Mouse (Mus musculus) hindbrain, embryonic 10.5 days (tissue): ENCODE results near the gene Olfr213. TPM values are rescaled to one million over a fixed set of nuclear protein-coding genes. Genes with fewer than 3 reads are reported as not detected.
"Not testable (repeated sequence)": the region's sequence is repeated elsewhere in the genome, so short reads cannot be mapped to it uniquely, and the experiment has no call there.

Source experiments
- DNase-seq: peaks from one replicate; pipeline ENCODE4 v3.0.0-alpha.2; 2017; ENCODE audit warnings: low spot score
- H3K27ac ChIP-seq: fragments of 300-500 bp; sonication (generic); 2 replicates; pipeline ENCODE4 v1.5.1; 2016; ENCODE audit warnings: mild to moderate bottlenecking, moderate library complexity
- H3K27me3 ChIP-seq: fragments of 300-500 bp; sonication (generic); 2 replicates; pipeline ENCODE4 v1.6.1; 2016; ENCODE audit warnings: mild to moderate bottlenecking; ENCODE audit not compliant: poor library complexity, insufficient read depth, severe bottlenecking
- H3K36me3 ChIP-seq: fragments of 300-500 bp; sonication (generic); 2 replicates; pipeline ENCODE4 v1.6.1; 2016; ENCODE audit warnings: mild to moderate bottlenecking, moderate library complexity
- H3K4me1 ChIP-seq: fragments of 300-500 bp; sonication (generic); replicated peaks from 2 replicates; pipeline ENCODE4 v1.6.1; 2016; ENCODE audit warnings: mild to moderate bottlenecking
- H3K4me3 ChIP-seq: fragments of 300-500 bp; sonication (generic); 2 replicates; pipeline ENCODE4 v1.5.1; 2016; ENCODE audit warnings: mild to moderate bottlenecking, moderate library complexity
- H3K9me3 ChIP-seq: fragments of 300-500 bp; sonication (generic); 2 replicates; pipeline ENCODE4 v1.6.1; 2016; ENCODE audit warnings: mild to moderate bottlenecking, moderate library complexity
- WGBS: fragments of 180-500 bp; shearing (Covaris S2); methylation state at CpG from one replicate; pipeline ENCODE4 v1.1.7; 2016; 5-methylcytosine and 5-hydroxymethylcytosine counted together
- polyA plus RNA-seq: library from polyadenylated mRNA; unstranded; fragments of >200 nt; fragmentation: Nextera tagmentation; extraction: Ambion mirVana; gene quantifications from 2 replicates; pipeline ENCODE4 v1.2.1, GENCODE M21; 2016

Olfr213 gene
- not detected in 2 replicates for polyA plus RNA-seq

- H3K36me3 ChIP-seq: no peaks in the 10 kb centered on the region
- H3K4me3 ChIP-seq: no peak within 1 kb of the TSS
- no peak within 1 kb of the TSS for H3K27ac ChIP-seq
- WGBS: 78% methylated on average over 1 of the region's 1 CpGs
- H3K4me1 ChIP-seq: no peaks in the 10 kb centered on the region
- H3K27me3 ChIP-seq: no peaks in the 10 kb centered on the region
- no peak for DNase-seq
- no peaks in the 10 kb centered on the region for H3K9me3 ChIP-seq
Observed at GRCm38 (mm10) chr6:116538156-116538555, at the start of gene Olfr213. TSS of gene Olfr213 (plus strand) at chr6:116538456.

DNA sequence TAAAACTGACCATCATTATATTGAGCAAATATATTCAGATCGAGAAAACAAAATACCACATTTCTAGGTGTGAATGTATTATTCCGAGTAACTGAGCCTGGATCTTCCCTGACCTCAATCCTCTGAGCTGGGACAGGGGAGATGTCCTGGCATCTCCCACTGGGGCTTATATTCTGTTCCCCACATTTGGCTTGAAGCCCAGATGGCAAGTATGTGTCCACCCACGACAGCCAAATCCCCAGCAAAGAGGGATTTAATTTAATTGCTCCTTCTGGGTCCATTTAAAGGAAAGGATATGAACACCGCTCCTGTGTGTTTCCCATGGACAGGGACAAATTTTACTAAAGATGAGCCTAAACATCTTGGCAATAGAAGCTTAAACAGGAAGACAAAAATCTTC is 49.5 kb upstream of the Olfr213 start, which contains the start of gene Olfr211:
Olfr211 (plus strand) TSS at position 301 of the 400 bp plus-strand sequence.
- 81% methylated on average over 4 of the region's 4 CpGs for WGBS

DNA sequence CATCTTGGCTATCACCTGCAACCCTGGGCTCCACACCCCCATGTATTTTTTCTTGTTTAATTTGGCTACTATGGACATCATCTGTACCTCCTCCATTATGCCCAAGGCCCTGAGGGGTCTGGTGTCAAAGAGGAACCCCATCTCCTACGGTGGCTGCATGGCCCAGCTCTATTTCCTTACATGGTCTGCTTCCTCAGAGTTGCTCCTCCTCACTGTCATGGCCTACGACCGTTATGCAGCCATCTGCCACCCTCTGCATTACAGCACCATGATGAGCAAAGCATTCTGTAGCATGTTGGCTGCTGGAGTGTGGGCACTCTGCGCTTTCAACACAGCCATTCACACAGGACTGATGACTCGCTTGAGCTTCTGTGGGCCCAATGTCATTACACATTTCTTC is 44.5 kb upstream of the Olfr213 start:
- no peak for DNase-seq
- WGBS: 88% methylated on average over 5 of the region's 5 CpGs

More for the DNA sequence above, 49.5 kb upstream of the Olfr213 start, which contains the start of gene Olfr211:
- no peaks in the 10 kb centered on the region for H3K9me3 ChIP-seq
- no peak within 1 kb of the TSS for H3K27ac ChIP-seq
- H3K4me3 ChIP-seq: no peak within 1 kb of the TSS
- H3K4me1 ChIP-seq: peaks cover 6% of the 10 kb centered on the region
- no peaks in the 10 kb centered on the region for H3K36me3 ChIP-seq
- no peaks in the 10 kb centered on the region for H3K27me3 ChIP-seq
- no peak for DNase-seq

GRCm38 (mm10) chr6:116495960-116496359 is 42.3 kb upstream of the Olfr213 start:
- Histone ChIP-seq H3K36me3 (no peaks in the 10 kb centered on the region), H3K27ac (no peak overlapping the region), H3K27me3 (no peaks in the 10 kb centered on the region), H3K4me3 (no peak overlapping the region), H3K9me3 (no peaks in the 10 kb centered on the region), H3K4me1 (no peaks in the 10 kb centered on the region)
- 79% methylated on average over 1 of the region's 1 CpGs for WGBS
- DNase-seq: no peak

More for the DNA sequence above, 44.5 kb upstream of the Olfr213 start:
- Histone ChIP-seq H3K4me1 (peaks cover 6% of the 10 kb centered on the region), H3K27ac (no peak overlapping the region), H3K9me3 (no peaks in the 10 kb centered on the region), H3K4me3 (no peak overlapping the region), H3K27me3 (no peaks in the 10 kb centered on the region), H3K36me3 (no peaks in the 10 kb centered on the region)

DNA sequence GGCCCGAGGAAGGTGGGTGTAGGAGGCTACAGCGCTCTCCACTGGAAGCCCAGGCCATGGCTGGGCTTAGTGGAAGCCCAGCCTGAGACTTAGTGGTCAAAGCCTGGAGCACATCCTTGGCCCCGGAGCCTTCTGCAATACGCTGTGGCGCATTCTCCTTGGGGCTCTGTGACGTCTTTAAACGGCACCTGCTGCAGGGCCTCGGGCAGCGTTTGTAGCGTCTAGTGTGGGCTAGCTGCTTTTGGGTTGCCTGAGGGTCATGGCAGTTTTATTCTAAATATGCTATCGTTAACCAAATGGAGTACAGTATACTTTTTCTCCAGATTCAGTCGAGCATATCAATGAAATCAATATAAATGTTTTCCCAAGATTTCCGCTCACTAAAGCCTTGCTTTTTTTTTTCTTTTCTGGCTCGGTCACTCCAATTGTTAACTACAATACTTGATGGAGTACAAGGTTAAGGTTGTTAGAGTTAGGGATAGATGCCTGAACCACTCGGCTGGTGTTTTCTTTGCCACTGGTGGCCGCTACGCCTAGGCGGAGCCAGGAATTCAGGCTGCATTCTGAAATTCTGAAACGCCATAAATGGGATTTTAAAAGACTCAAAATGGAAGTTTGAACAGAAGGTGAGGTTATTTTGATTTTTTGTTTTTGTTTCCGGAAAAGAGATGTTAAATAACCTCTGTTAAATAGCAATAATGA is 31.8 kb upstream of the Olfr213 start, which contains the start of gene Olfr212:
Olfr212 (plus strand) TSS at position 215 of the 702 bp plus-strand sequence.
- not testable (repeated sequence) for H3K36me3 ChIP-seq, H3K27ac ChIP-seq, H3K27me3 ChIP-seq, DNase-seq, H3K4me3 ChIP-seq, H3K4me1 ChIP-seq
- WGBS: 90% methylated on average over 20 of the region's 20 CpGs
- H3K9me3 ChIP-seq: peaks cover 37% of the 10 kb centered on the region

- H3K27me3 ChIP-seq: no peaks in the 10 kb centered on the region
- no peaks in the 10 kb centered on the region for H3K9me3 ChIP-seq
- H3K4me1 ChIP-seq: no peaks in the 10 kb centered on the region
- H3K27ac ChIP-seq: no peak overlapping the region
- no peak overlapping the region for H3K4me3 ChIP-seq
- no peak for DNase-seq
- no peaks in the 10 kb centered on the region for H3K36me3 ChIP-seq
Observed at GRCm38 (mm10) chr6:116514832-116515231, 23.4 kb upstream of the Olfr213 start.

DNA sequence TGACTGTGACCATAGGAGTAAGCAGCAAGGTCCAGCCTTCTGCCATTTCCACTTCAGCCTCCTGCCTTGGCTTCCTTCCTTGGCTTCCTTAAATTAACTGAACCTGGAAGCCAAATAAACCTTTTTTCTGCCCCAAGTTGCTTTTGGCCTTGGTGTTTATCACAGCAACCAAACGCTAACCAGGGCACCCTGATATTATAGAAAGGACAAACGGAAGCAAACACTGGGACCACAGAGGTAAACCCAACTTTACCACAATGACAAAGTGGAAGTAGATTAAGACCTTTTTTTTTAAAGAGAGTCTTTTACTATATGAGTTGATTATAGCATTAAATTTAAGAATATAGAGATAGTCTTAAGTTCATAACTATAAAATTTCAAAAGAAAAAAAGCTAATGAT is 4.2 kb downstream of the Olfr213 start:
- 92% methylated on average over 2 of the region's 2 CpGs for WGBS
- H3K27me3 ChIP-seq: no peaks in the 10 kb centered on the region

GRCm38 (mm10) chr6:116550841-116551240 is 12.6 kb downstream of the Olfr213 start, which contains the start of gene Gm5580:
TSS of gene Gm5580 (plus strand) at chr6:116551141.
- not testable (repeated sequence) for H3K9me3 ChIP-seq, H3K36me3 ChIP-seq, H3K4me3 ChIP-seq, H3K27me3 ChIP-seq, DNase-seq, H3K27ac ChIP-seq, H3K4me1 ChIP-seq
- WGBS: 94% methylated on average over 11 of the region's 11 CpGs

More for the DNA sequence above, 4.2 kb downstream of the Olfr213 start:
- no peaks in the 10 kb centered on the region for H3K9me3 ChIP-seq
- H3K4me3 ChIP-seq: no peak overlapping the region
- H3K27ac ChIP-seq: no peak overlapping the region
- no peak for DNase-seq
- no peaks in the 10 kb centered on the region for H3K4me1 ChIP-seq
- no peaks in the 10 kb centered on the region for H3K36me3 ChIP-seq

- 85% methylated on average over 1 of the region's 1 CpGs for WGBS
- Histone ChIP-seq H3K4me3 (no peak within 1 kb of the TSS), H3K27me3 (no peaks in the 10 kb centered on the region), H3K36me3 (no peaks in the 10 kb centered on the region), H3K9me3 (no peaks in the 10 kb centered on the region), H3K27ac (no peak within 1 kb of the TSS), H3K4me1 (no peaks in the 10 kb centered on the region)
- no peak for DNase-seq
Observed at GRCm38 (mm10) chr6:116553935-116554334, 15.7 kb downstream of the Olfr213 start, which contains the start of gene Olfr214. TSS of gene Olfr214 (plus strand) at chr6:116554235.

- no peak overlapping the region for H3K27ac ChIP-seq
Observed at GRCm38 (mm10) chr6:116554952-116555351, 16.7 kb downstream of the Olfr213 start.

DNA sequence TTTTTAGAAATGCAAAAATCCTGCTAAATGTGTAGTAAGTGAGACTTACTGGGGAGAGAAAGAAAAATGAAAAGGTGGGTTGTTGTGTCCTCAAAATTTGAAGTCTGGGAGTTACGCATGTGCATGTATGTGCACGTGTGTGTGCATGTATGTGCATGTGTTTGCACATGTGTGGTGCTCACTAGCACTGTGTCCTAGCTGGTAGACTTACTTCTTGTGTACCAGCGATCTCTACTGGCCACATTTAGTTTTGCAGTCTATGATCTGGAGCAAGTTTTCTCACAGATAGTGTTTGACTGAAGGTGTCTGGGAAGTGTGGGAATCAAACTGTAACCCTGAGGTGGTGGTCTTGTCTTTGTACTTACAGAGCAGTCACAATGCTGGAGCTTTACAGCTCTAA is 31.6 kb downstream of the Olfr213 start:
- Histone ChIP-seq H3K27me3 (no peaks in the 10 kb centered on the region), H3K4me1 (no peaks in the 10 kb centered on the region), H3K36me3 (no peaks in the 10 kb centered on the region), H3K9me3 (no peaks in the 10 kb centered on the region), H3K27ac (no peak overlapping the region), H3K4me3 (no peak overlapping the region)
- peak; percentile 33 for DNase-seq
- WGBS: 35% methylated on average over 3 of the region's 3 CpGs

More at GRCm38 (mm10) chr6:116554952-116555351, 16.7 kb downstream of the Olfr213 start:
- DNase-seq: no peak
- Histone ChIP-seq H3K4me3 (no peak overlapping the region), H3K27me3 (no peaks in the 10 kb centered on the region), H3K9me3 (no peaks in the 10 kb centered on the region), H3K36me3 (no peaks in the 10 kb centered on the region), H3K4me1 (no peaks in the 10 kb centered on the region)
- 73% methylated on average over 3 of the region's 3 CpGs for WGBS

DNA sequence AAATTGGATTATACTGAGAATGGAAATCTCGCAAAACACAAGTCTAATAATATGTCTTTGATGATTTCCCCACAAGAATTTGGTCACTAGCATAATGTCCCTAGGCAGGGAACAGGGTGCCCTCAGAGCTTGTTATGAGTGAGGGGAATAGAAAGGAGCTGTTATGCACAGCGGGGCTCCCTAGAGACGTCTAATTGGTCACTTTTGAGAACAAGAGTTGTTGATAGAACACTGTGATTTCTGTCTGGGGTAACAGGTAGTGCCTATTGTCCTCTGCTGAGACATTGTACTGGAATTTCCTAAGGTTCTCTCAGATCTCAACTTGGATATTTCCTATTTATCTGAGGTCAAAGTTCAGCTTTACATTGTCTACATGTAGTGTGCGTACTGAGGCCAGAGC is 45.8 kb downstream of the Olfr213 start, which contains the start of gene Olfr215:
Olfr215 (minus strand) TSS at position 101 of the 400 bp plus-strand sequence.
- no peaks in the 10 kb centered on the region for H3K4me1 ChIP-seq
- no peaks in the 10 kb centered on the region for H3K9me3 ChIP-seq
- no peak for DNase-seq
- no peak within 1 kb of the TSS for H3K4me3 ChIP-seq
- no peaks in the 10 kb centered on the region for H3K36me3 ChIP-seq
- H3K27me3 ChIP-seq: no peaks in the 10 kb centered on the region
- no peak within 1 kb of the TSS for H3K27ac ChIP-seq
- 73% methylated on average over 4 of the region's 4 CpGs for WGBS
